Mouse (Mus musculus): ENCODE measurements around the gene Ncapd2.

DNA sequence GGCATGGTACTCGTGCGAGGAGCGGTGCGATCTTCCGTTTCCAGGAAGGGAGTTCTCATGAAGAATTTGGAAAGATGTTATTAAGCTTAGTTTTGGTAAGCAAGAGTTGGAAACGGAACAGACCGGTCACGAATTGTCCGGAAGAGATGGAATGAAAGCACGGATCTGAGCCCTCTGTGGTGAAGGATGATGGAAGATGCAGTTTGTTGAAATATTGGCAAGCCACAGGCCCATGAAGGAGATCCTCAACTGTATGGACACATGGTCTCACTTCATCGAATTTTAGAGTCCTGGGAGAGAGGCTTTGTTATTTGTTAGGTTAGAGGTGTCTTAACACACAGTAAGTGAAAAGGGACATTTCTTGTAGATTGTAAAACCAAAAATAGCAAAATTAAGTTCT is 59.0 kb downstream of the Ncapd2 start:
- TF ChIP-seq CTCF (IDR thresholded peaks at IDR 0.05; ENCODE audit: low read depth): no peak
- TF ChIP-seq EP300 (optimal IDR thresholded peaks at IDR 0.05): no peak
